Mouse (Mus musculus): ENCODE data around the gene Tomm34. TPM values are rescaled to one million over a fixed set of nuclear protein-coding genes. Genes with fewer than 3 reads are reported as not detected.
"Not testable (repeated sequence)": the region's sequence is repeated elsewhere in the genome, so short reads cannot be mapped to it uniquely, and the experiment has no call there.

The Tomm34 gene
- polyA plus RNA-seq, 1 experiment from 2014 or later, result 57.5 TPM

DNA sequence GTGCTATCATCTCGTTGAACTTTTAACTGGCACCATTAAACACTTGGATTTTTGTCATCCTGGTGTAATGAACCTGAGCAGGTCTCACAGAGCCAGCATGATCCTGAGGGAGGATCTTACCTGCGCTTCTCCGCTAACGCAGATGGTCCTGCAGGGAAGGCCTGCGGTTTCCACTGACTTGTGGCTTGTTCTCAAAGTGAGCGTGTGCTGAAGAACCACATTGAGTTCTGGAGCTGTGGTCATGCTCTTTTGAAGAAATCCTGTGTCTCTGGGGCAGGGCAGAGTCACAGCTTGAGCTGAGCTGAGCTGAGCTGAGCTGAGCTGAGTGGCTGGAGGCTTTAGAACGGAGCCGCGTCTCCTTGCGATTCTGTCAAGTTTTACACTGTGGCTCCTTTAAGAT lies 10.6 kb upstream of the Tomm34 start:
- 95% methylated on average over 10 of the region's 10 CpGs for WGBS
- no peak for ATAC-seq
- H3K36me3 ChIP-seq (ENCODE audit: control insufficient read depth, insufficient read depth, low read length), result peaks cover 15% of the 10 kb centered on the region
- H3K9ac ChIP-seq (ENCODE audit: low read depth, low read length), result no peak overlapping the region
- no peaks in the 10 kb centered on the region for H3K27me3 ChIP-seq (replicated peaks; ENCODE audit: control insufficient read depth, insufficient read depth, low read length)
- no peak overlapping the region for H3K4me2 ChIP-seq (ENCODE audit: low read depth, low read length)
- H3K4me1 ChIP-seq (ENCODE audit: control insufficient read depth, insufficient read depth, low read length), result no peaks in the 10 kb centered on the region
- no peak overlapping the region for H3K4me3 ChIP-seq (ENCODE audit: low read length)
- H3K27ac ChIP-seq (ENCODE audit: low read length), result no peak overlapping the region
- no peaks in the 10 kb centered on the region for H3K9me3 ChIP-seq (ENCODE audit: control insufficient read depth, low read length)

GRCm38 (mm10) chr2:164079488-164079887 lies 8.5 kb upstream of the Tomm34 start:
- Histone ChIP-seq H3K27ac (ENCODE audit: low read length) (no peak overlapping the region), H3K27me3 (replicated peaks; ENCODE audit: control insufficient read depth, insufficient read depth, low read length) (no peaks in the 10 kb centered on the region), H3K4me2 (ENCODE audit: low read depth, low read length) (no peak overlapping the region), H3K36me3 (ENCODE audit: control insufficient read depth, insufficient read depth, low read length) (peaks cover 12% of the 10 kb centered on the region), H3K4me3 (ENCODE audit: low read length) (no peak overlapping the region), H3K9me3 (ENCODE audit: control insufficient read depth, low read length) (no peaks in the 10 kb centered on the region), H3K9ac (ENCODE audit: low read depth, low read length) (no peak overlapping the region), H3K4me1 (ENCODE audit: control insufficient read depth, insufficient read depth, low read length) (peaks cover 10% of the 10 kb centered on the region; the same call in 1 of the 2 replicates)
- WGBS, result 86% methylated on average over 6 of the region's 6 CpGs
- no peak for ATAC-seq

DNA sequence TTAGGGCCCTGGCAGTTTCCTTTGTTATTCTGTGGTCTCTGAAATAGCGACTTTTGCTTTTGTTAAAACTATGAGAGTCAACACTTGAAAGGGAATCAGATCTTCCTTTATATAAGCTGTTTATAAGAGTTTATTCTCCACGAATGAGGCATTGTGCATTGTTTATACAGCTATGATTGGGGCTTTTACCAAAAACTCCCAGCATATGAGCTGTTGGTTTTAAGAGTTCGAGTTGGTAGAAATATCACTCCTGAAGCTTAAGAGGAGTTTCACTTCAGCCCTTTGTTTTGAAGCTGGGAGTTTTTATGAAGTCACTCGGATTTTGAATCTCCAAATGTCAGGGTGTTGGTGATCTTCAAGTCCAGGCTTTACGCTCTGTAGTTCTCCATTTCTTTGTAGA lies 6.9 kb upstream of the Tomm34 start:
- Histone ChIP-seq H3K36me3 (ENCODE audit: control insufficient read depth, insufficient read depth, low read length) (peaks cover 12% of the 10 kb centered on the region), H3K27me3 (replicated peaks; ENCODE audit: control insufficient read depth, insufficient read depth, low read length) (no peaks in the 10 kb centered on the region), H3K4me2 (ENCODE audit: low read depth, low read length) (no peak overlapping the region), H3K9me3 (ENCODE audit: control insufficient read depth, low read length) (no peaks in the 10 kb centered on the region), H3K4me3 (ENCODE audit: low read length) (no peak overlapping the region), H3K4me1 (ENCODE audit: control insufficient read depth, insufficient read depth, low read length) (peaks cover 11% of the 10 kb centered on the region; the same call in 1 of the 2 replicates), H3K27ac (ENCODE audit: low read length) (no peak overlapping the region), H3K9ac (ENCODE audit: low read depth, low read length) (no peak overlapping the region)
- 76% methylated on average over 5 of the region's 5 CpGs for WGBS
- ATAC-seq, result no peak

GRCm38 (mm10) chr2:164076874-164077425 lies 6.0 kb upstream of the Tomm34 start:
- no peak overlapping the region for H3K4me2 ChIP-seq (ENCODE audit: low read depth, low read length)
- H3K27me3 ChIP-seq (replicated peaks; ENCODE audit: control insufficient read depth, insufficient read depth, low read length), result no peaks in the 10 kb centered on the region
- H3K27ac ChIP-seq (ENCODE audit: low read length), result no peak overlapping the region
- ATAC-seq, result no peak
- peaks cover 11% of the 10 kb centered on the region; the same call in 1 of the 2 replicates for H3K4me1 ChIP-seq (ENCODE audit: control insufficient read depth, insufficient read depth, low read length)
- peaks cover 7% of the 10 kb centered on the region for H3K36me3 ChIP-seq (ENCODE audit: control insufficient read depth, insufficient read depth, low read length)
- no peak overlapping the region for H3K9ac ChIP-seq (ENCODE audit: low read depth, low read length)
- no peaks in the 10 kb centered on the region for H3K9me3 ChIP-seq (ENCODE audit: control insufficient read depth, low read length)
- 89% methylated on average over 8 of the region's 8 CpGs for WGBS
- no peak overlapping the region for H3K4me3 ChIP-seq (ENCODE audit: low read length)

DNA sequence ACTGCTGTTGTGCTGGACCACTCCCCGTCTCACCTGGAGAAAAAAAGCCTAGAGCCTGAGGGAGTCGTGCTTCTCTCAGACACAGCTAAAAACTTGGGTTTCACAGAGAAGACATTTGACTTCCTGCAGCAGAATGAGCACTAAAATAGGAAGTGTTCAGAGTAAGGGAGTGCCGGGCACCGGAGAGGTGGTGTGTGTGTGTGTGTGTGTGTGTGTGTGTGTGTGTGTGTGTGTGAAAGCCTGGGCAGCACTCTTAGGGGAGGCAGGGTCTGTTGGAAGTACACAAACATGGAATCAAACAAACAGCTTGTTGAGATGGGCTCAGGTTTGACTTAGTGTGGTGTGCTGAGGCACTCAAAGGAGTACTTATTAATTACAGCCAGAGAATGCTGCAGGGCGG lies 4.1 kb upstream of the Tomm34 start:
- Histone ChIP-seq H3K9me3 (ENCODE audit: control insufficient read depth, low read length) (no peaks in the 10 kb centered on the region), H3K36me3 (ENCODE audit: control insufficient read depth, insufficient read depth, low read length) (0 out of 2 replicates have a peak, but pooled peaks cover 2% of the 10 kb centered on the region), H3K4me3 (ENCODE audit: low read length) (peak overlapping the region; percentile 95), H3K4me2 (ENCODE audit: low read depth, low read length) (peak overlapping the region; percentile 88), H3K9ac (ENCODE audit: low read depth, low read length) (peak overlapping the region; percentile 86), H3K27ac (ENCODE audit: low read length) (no peak overlapping the region), H3K4me1 (ENCODE audit: control insufficient read depth, insufficient read depth, low read length) (peaks cover 11% of the 10 kb centered on the region; the same call in 1 of the 2 replicates), H3K27me3 (replicated peaks; ENCODE audit: control insufficient read depth, insufficient read depth, low read length) (no peaks in the 10 kb centered on the region)
- ATAC-seq, result no peak
- WGBS, result 29% methylated on average over 5 of the region's 5 CpGs

GRCm38 (mm10) chr2:164073918-164074578 lies 3.1 kb upstream of the Tomm34 start:
- ATAC-seq, result peak; percentile 84
- peak overlapping the region; percentile 65 for H3K27ac ChIP-seq (ENCODE audit: low read length)
- H3K4me3 ChIP-seq (ENCODE audit: low read length), result peak overlapping the region; percentile 95
- peaks cover 18% of the 10 kb centered on the region for H3K4me1 ChIP-seq (ENCODE audit: control insufficient read depth, insufficient read depth, low read length)
- under 1% methylated on average over 47 of the region's 48 CpGs for WGBS
- H3K9me3 ChIP-seq (ENCODE audit: control insufficient read depth, low read length), result no peaks in the 10 kb centered on the region
- peak overlapping the region; percentile 86 for H3K9ac ChIP-seq (ENCODE audit: low read depth, low read length)
- no peaks in the 10 kb centered on the region for H3K27me3 ChIP-seq (replicated peaks; ENCODE audit: control insufficient read depth, insufficient read depth, low read length)
- 0 out of 2 replicates have a peak, but pooled peaks cover 2% of the 10 kb centered on the region for H3K36me3 ChIP-seq (ENCODE audit: control insufficient read depth, insufficient read depth, low read length)
- H3K4me2 ChIP-seq (ENCODE audit: low read depth, low read length), result peak overlapping the region; percentile 88

- no peak overlapping the region for H3K27ac ChIP-seq (ENCODE audit: low read length)
- 79% methylated on average over 7 of the region's 7 CpGs for WGBS
- peaks cover 23% of the 10 kb centered on the region for H3K4me1 ChIP-seq (ENCODE audit: control insufficient read depth, insufficient read depth, low read length)
Measured at GRCm38 (mm10) chr2:164073120-164073519, 2.2 kb upstream of the Tomm34 start.

GRCm38 (mm10) chr2:164072109-164072508 lies 1.1 kb upstream of the Tomm34 start:
- H3K36me3 ChIP-seq (ENCODE audit: control insufficient read depth, insufficient read depth, low read length), result 0 out of 2 replicates have a peak, but pooled peaks cover 2% of the 10 kb centered on the region
- no peaks in the 10 kb centered on the region for H3K9me3 ChIP-seq (ENCODE audit: control insufficient read depth, low read length)
- no peak overlapping the region for H3K4me2 ChIP-seq (ENCODE audit: low read depth, low read length)
- ATAC-seq, result no peak
- 79% methylated on average over 2 of the region's 2 CpGs for WGBS
- peaks cover 23% of the 10 kb centered on the region for H3K4me1 ChIP-seq (ENCODE audit: control insufficient read depth, insufficient read depth, low read length)
- H3K4me3 ChIP-seq (ENCODE audit: low read length), result no peak overlapping the region
- H3K27me3 ChIP-seq (replicated peaks; ENCODE audit: control insufficient read depth, insufficient read depth, low read length), result no peaks in the 10 kb centered on the region
- no peak overlapping the region for H3K9ac ChIP-seq (ENCODE audit: low read depth, low read length)
- H3K27ac ChIP-seq (ENCODE audit: low read length), result no peak overlapping the region

More at GRCm38 (mm10) chr2:164073120-164073519, 2.2 kb upstream of the Tomm34 start:
- no peak overlapping the region for H3K4me3 ChIP-seq (ENCODE audit: low read length)
- no peak overlapping the region for H3K9ac ChIP-seq (ENCODE audit: low read depth, low read length)
- no peak for ATAC-seq
- no peaks in the 10 kb centered on the region for H3K9me3 ChIP-seq (ENCODE audit: control insufficient read depth, low read length)
- H3K36me3 ChIP-seq (ENCODE audit: control insufficient read depth, insufficient read depth, low read length), result 0 out of 2 replicates have a peak, but pooled peaks cover 2% of the 10 kb centered on the region
- no peak overlapping the region for H3K4me2 ChIP-seq (ENCODE audit: low read depth, low read length)
- no peaks in the 10 kb centered on the region for H3K27me3 ChIP-seq (replicated peaks; ENCODE audit: control insufficient read depth, insufficient read depth, low read length)

DNA sequence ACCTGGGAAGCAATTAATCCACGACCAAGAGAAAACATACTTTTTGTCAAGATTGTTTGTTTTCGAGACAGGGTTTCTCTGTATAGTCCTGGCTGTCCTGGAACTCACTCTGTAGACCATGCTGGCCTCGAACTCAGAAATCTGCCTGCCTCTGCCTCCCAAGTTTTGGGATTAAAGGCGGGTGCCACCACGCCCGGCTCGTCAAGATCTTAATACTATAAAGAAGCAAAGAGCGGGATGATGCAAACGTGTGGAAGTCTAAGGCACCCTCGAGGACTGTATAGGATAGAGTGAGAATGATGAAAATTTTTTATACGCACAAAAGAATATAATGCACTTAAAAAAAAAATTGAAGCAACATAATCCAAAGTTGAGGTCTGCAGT lies 460 bp upstream of the Tomm34 start:
- H3K9me3 ChIP-seq (ENCODE audit: control insufficient read depth, low read length); H3K27me3 ChIP-seq (replicated peaks; ENCODE audit: control insufficient read depth, insufficient read depth, low read length); H3K9ac ChIP-seq (ENCODE audit: low read depth, low read length); H3K36me3 ChIP-seq (ENCODE audit: control insufficient read depth, insufficient read depth, low read length); H3K27ac ChIP-seq (ENCODE audit: low read length); ATAC-seq: not testable (repeated sequence)
- Histone ChIP-seq H3K4me1 (ENCODE audit: control insufficient read depth, insufficient read depth, low read length) (peaks cover 23% of the 10 kb centered on the region), H3K4me2 (ENCODE audit: low read depth, low read length) (peak overlapping the region; percentile 68; the same call in 1 of the 2 replicates), H3K4me3 (ENCODE audit: low read length) (peak overlapping the region; percentile 87; the same call in 1 of the 2 replicates)
- whole genome bisulfite sequencing, result 77% methylated on average over 11 of the region's 11 CpGs
